Mouse (Mus musculus): ENCODE results near the gene Serf2. TPM values are rescaled to one million over a fixed set of nuclear protein-coding genes. Genes with fewer than 3 reads are reported as not detected.

The Serf2 gene
- polyA plus RNA-seq, 1 experiment from 2014 or later = 404 TPM

DNA sequence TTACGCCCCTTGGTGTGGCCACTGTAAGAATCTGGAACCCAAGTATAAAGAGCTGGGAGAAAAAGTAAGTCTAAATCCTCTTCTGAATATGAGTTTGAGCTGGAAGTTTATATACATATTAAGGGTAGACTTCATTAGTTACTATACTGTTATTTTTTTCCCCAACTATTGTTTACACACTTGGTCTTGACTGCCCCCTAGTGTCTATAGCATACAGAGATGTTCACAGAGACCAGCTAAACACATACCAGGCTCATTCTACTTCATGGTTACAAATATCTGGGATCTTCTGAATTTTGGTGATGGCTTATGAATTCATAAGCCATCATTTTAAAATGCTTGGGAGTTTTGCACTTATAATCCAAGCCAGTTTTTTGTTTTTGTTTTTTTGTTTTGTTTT is 14.1 kb upstream of the Serf2 start:
- Histone ChIP-seq H3K36me3 (peaks cover 95% of the 10 kb centered on the region), H3K4me1 (replicated peaks) (no peaks in the 10 kb centered on the region), H3K27ac (no peak overlapping the region), H3K9me3 (no peaks in the 10 kb centered on the region), H3K4me3 (no peak overlapping the region), H3K4me2 (no peak overlapping the region), H3K27me3 (0 out of 2 replicates have a peak, but pooled peaks cover 3% of the 10 kb centered on the region), H3K9ac (no peak overlapping the region)
- 93% methylated on average over 1 of the region's 1 CpGs for WGBS
- ATAC-seq (ENCODE audit: low FRiP score) = no peak

DNA sequence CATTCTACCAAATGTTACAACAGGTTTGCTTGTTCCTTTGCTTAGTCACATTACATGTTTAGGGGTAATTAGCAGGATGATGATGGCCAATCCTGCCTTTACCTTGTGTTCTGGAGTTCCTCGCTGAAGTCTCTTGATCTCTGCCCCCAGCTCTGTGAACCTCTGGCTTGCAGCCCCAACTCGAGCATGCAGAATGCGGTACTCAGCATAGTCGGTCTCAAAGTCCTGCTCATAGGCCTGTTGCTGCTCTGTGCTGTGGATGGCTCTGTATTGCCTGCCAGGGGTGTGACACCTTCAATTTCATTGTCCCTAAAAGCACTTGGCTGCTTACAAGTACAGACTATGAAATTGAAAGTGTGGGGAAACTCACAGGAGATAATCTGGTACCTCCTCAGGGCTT is 9.2 kb upstream of the Serf2 start:
- no peaks in the 10 kb centered on the region for H3K9me3 ChIP-seq
- no peak for ATAC-seq (ENCODE audit: low FRiP score)
- peaks cover 50% of the 10 kb centered on the region for H3K36me3 ChIP-seq
- no peak overlapping the region for H3K4me2 ChIP-seq
- 83% methylated on average over 4 of the region's 4 CpGs for WGBS
- H3K4me1 ChIP-seq (replicated peaks) = peaks cover 16% of the 10 kb centered on the region
- H3K4me3 ChIP-seq = no peak overlapping the region
- H3K27me3 ChIP-seq = peaks cover 36% of the 10 kb centered on the region
- no peak overlapping the region for H3K27ac ChIP-seq
- no peak overlapping the region for H3K9ac ChIP-seq

DNA sequence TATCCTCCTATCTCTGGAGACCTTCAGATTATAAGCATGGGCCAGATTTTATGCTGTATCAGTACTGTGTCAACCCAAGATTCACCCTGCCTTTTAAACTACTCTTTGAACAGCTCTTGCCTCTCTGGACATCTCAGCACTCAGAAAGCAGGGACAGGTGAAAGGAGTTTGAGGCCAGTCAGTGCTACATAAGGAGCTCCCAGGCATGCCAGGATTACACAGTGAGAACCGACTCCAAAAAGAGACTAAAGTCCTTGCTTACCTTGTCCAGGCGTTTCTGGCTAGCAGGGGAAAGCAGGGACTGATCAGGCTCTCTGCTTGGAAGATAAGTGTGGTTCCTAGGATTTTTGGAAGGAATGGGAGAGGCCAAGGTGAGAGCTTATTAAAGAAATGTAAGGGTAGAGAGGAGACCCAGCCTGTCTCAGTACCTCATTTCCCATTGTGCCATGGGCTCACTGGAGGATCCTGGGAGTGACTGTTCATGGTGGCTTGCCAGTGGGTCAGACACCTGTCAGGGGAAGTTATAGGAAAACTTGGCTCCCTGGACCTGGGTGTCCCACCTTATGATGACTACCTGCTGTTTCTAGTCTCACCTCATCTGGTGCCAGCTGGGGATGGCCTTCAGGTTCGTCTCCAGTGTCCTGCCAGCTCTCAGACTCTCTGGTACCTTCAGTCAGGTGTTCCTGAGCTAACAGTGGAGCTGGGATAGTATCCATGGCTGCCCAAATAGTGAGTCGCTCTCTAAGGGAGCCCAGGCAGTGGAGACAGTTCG is 8.0 kb upstream of the Serf2 start:
- H3K9me3 ChIP-seq = no peaks in the 10 kb centered on the region
- no peak overlapping the region for H3K27ac ChIP-seq
- H3K36me3 ChIP-seq = peaks cover 38% of the 10 kb centered on the region
- ATAC-seq (ENCODE audit: low FRiP score) = no peak
- no peak overlapping the region for H3K4me3 ChIP-seq
- H3K4me2 ChIP-seq = no peak overlapping the region
- no peak overlapping the region for H3K9ac ChIP-seq
- 64% methylated on average over 5 of the region's 5 CpGs for WGBS
- peaks cover 36% of the 10 kb centered on the region for H3K27me3 ChIP-seq
- H3K4me1 ChIP-seq (replicated peaks) = peaks cover 16% of the 10 kb centered on the region

DNA sequence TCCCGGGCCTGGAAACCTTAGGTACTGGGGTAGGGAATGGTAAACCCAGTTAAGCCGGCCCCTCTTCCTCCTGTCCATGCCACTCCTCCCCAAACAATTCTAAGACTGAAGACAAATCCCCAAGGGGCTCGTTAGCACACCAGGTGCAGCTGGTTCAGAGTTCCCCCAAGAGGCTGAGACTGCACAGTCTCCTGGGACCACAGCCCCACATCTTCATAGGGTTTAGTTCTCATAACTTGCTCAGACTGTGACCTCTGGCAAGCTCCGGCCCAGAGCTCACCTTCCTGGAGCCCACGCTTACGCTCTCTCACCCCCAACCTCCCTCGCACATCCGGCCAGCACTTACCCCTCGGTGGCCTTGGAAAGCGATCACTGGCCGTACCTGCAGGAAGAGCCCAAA is 7.2 kb upstream of the Serf2 start:
- 11% methylated on average over 11 of the region's 11 CpGs for WGBS
- ATAC-seq (ENCODE audit: low FRiP score) = no peak

DNA sequence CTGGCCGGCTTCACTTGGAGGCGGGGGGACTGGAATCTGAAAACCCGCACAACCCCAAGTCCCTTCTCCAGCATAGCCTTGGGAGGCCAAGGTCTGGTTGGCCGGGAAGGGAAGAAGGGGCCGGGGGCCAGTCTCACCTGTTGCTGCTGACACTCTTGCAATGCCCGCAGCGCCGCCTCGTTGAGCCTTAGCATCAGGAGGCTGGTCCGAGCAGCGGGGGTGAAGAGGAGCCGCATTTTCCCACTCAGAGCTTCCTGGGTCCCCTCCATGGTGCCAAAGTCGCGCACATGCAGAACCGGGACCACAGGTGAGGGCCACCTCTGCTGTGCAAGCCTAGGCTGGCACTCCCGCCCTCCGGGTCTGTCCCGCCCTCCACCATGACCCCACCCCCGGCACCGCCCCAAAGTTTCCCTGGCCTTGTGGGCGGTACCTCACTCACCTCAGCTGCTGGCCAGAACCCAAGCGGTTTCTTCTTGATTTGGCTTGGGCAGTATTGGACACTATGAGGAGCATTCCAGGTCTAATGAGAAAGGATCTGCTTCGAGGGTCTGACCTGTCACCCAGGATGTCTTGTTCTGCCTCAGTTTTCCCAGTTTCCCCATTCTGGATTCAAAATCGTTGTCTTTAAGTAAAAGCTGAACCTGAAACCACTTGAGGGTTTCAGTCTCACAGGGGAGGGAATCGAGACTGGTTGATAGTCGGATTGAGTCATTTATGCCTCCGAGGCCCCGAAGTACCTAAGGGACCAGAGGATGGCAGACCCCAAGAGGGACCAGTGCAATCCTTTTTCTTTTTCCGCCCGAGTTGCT is 6.5 kb upstream of the Serf2 start:
- 0 out of 2 replicates have a peak overlapping the region, but pooled peaks have one; percentile 29 for H3K9ac ChIP-seq

More for the DNA sequence above, 7.2 kb upstream of the Serf2 start:
- no peak overlapping the region for H3K27ac ChIP-seq
- H3K9ac ChIP-seq = 0 out of 2 replicates have a peak overlapping the region, but pooled peaks have one; percentile 29
- peak overlapping the region; percentile 32 for H3K4me3 ChIP-seq
- peaks cover 36% of the 10 kb centered on the region for H3K27me3 ChIP-seq
- peaks cover 16% of the 10 kb centered on the region for H3K4me1 ChIP-seq (replicated peaks)
- H3K36me3 ChIP-seq = peaks cover 33% of the 10 kb centered on the region
- H3K9me3 ChIP-seq = no peaks in the 10 kb centered on the region
- peak overlapping the region; percentile 58 for H3K4me2 ChIP-seq

DNA sequence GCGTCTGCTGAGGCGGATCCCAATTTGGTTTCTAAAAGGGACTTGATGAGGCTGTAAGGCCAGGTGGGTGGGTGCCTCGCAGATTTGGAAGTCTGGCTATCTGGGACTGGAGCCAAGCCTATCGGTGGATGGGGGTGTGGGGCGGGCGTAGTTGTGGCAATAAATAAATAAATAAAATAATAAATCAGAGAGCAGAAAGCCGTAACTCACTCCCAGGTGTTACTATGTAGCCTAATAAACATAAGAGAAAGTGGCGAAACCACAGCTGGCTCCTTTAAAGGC is 6.0 kb upstream of the Serf2 start:
- WGBS = 18% methylated on average over 8 of the region's 8 CpGs
- Histone ChIP-seq H3K4me2 (peak overlapping the region; percentile 58), H3K9ac (no peak overlapping the region), H3K4me3 (no peak overlapping the region), H3K27me3 (peaks cover 36% of the 10 kb centered on the region), H3K9me3 (no peaks in the 10 kb centered on the region), H3K27ac (no peak overlapping the region), H3K4me1 (replicated peaks) (peaks cover 18% of the 10 kb centered on the region), H3K36me3 (peaks cover 21% of the 10 kb centered on the region)
- ATAC-seq (ENCODE audit: low FRiP score) = no peak

More for the DNA sequence above, 6.5 kb upstream of the Serf2 start:
- peak; percentile 52 for ATAC-seq (ENCODE audit: low FRiP score)
- H3K36me3 ChIP-seq = peaks cover 26% of the 10 kb centered on the region
- peaks cover 36% of the 10 kb centered on the region for H3K27me3 ChIP-seq
- peaks cover 16% of the 10 kb centered on the region for H3K4me1 ChIP-seq (replicated peaks)
- no peak overlapping the region for H3K27ac ChIP-seq
- 2% methylated on average over 30 of the region's 30 CpGs for WGBS
- peak overlapping the region; percentile 32 for H3K4me3 ChIP-seq
- H3K9me3 ChIP-seq = no peaks in the 10 kb centered on the region
- peak overlapping the region; percentile 58 for H3K4me2 ChIP-seq

DNA sequence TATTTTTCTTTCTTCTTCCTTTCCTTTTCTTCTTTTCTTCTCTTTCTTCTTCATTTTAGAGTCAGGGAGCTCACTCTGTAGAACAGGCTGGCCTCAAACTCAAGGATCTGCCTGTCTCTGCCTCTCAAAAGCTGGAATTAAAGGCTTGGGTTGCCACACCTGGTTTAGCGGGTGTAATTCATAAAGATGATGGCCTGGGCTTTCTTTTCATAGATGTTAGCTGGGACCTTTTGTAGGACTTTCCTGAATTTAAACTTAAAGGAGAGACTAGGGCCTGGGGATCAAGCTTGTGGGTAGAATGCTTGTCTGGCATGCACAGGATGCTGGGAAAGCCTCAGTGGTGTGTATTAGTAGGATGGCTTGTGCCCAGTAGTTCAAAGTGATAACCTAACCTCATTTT is 4.8 kb upstream of the Serf2 start, which contains the start of gene Ell3:
Ell3 (minus strand) TSS at position 101 of the 400 bp plus-strand sequence.
- H3K9me3 ChIP-seq = no peaks in the 10 kb centered on the region
- WGBS = 91% methylated on average over 1 of the region's 1 CpGs
- H3K27ac ChIP-seq = no peak within 1 kb of the TSS
- no peak within 1 kb of the TSS for H3K9ac ChIP-seq
- peak within 1 kb of the TSS; percentile 58; the same call in 1 of the 2 replicates for H3K4me2 ChIP-seq
- ATAC-seq (ENCODE audit: low FRiP score) = no peak
- peaks cover 20% of the 10 kb centered on the region for H3K4me1 ChIP-seq (replicated peaks)
- peaks cover 36% of the 10 kb centered on the region for H3K27me3 ChIP-seq
- H3K4me3 ChIP-seq = no peak within 1 kb of the TSS
- peaks cover 10% of the 10 kb centered on the region for H3K36me3 ChIP-seq

DNA sequence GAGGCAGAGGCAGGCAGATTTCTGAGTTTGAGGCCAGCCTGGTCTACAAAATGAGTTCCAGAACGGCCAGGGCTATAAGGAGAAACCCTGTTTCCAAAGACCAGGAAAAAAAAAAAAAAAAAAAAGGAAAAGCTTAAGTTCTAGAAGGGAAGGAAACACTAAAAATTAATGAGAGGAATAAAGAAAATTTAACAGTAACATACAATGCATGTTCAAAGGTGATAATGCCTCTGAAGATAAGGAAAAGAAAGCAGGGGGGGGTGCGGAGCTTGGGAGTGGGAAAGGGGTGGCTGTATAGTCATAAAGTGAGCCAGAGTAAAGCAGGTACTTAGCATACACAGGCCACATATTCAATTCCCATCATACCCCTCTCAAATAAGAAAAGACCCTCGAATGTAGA is 3.9 kb upstream of the Serf2 start:
- 89% methylated on average over 3 of the region's 3 CpGs for WGBS
- Histone ChIP-seq H3K4me1 (replicated peaks) (peaks cover 22% of the 10 kb centered on the region), H3K9ac (no peak overlapping the region), H3K36me3 (peaks cover under 1% of the 10 kb centered on the region; the same call in 1 of the 2 replicates), H3K27ac (no peak overlapping the region), H3K27me3 (peaks cover 30% of the 10 kb centered on the region), H3K4me2 (no peak overlapping the region), H3K9me3 (no peaks in the 10 kb centered on the region), H3K4me3 (no peak overlapping the region)
- ATAC-seq (ENCODE audit: low FRiP score) = no peak

DNA sequence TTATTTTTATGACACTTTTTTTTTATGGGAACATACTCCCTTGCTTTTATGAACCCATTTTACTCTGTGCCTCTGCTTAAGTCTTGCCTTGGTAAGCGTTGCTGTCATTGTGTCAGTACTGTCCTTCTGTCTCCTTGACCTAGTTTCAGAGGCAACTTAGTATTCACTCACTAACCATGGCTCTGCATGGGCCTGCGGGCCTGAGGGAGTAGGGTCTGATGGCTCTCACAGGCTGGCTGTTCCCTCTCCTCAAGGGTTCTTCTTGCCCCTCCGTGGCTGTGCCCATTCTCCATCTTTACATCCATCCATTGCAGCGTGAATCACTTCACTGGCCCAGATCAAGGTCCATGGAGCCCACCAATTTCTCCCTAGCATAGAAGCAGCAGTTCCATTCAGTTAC is 2.5 kb upstream of the Serf2 start:
- Histone ChIP-seq H3K4me1 (replicated peaks) (peaks cover 35% of the 10 kb centered on the region), H3K36me3 (peaks cover 6% of the 10 kb centered on the region; the same call in 1 of the 2 replicates), H3K27me3 (peaks cover 18% of the 10 kb centered on the region), H3K27ac (no peak overlapping the region), H3K9me3 (no peaks in the 10 kb centered on the region), H3K4me2 (no peak overlapping the region), H3K9ac (no peak overlapping the region), H3K4me3 (no peak overlapping the region)
- WGBS = 79% methylated on average over 4 of the region's 4 CpGs
- no peak for ATAC-seq (ENCODE audit: low FRiP score)

DNA sequence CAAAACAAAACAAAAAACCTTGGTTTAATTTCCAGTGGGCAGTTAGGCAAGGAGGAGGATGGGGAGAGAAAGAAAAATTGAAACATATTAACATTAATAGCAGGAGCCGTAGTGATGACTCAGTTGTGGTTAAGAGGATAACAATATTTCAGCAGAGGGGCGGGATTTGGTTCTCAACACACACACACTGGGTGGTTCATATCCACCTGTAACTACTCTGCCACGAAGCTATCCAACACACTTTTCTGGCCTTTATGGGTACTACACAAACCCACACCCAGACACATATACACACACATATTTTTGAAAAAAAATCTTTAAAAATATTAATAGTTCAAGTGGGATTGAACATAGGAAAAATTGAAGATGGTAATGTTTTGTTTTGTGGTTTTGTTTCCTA is 2.0 kb upstream of the Serf2 start:
- 93% methylated on average over 3 of the region's 3 CpGs for WGBS
- Histone ChIP-seq H3K4me2 (no peak overlapping the region), H3K4me1 (replicated peaks) (peaks cover 32% of the 10 kb centered on the region), H3K27ac (no peak overlapping the region), H3K27me3 (peaks cover 13% of the 10 kb centered on the region), H3K4me3 (no peak overlapping the region), H3K36me3 (peaks cover 7% of the 10 kb centered on the region; the same call in 1 of the 2 replicates), H3K9me3 (no peaks in the 10 kb centered on the region), H3K9ac (no peak overlapping the region)
- ATAC-seq (ENCODE audit: low FRiP score) = no peak

DNA sequence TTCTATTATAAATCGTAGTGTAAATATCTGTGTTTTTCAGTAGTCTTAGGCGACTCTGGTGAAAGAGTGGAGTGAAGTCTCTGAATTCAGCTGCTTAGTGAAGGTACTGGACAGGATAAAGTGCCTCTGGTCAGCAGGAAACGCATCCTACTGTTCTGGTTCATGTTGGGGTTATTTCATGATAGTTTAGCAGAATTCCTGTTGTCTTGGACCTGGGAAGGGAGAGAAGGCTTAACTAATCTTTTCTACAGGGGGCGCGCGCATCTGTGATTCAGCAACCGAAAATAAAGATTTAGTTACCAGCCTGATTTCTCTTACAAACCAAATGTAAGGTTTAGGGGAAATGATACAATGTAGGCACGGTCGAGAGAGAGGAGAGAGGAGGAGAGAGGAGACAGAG is 859 bp upstream of the Serf2 start:
- H3K4me1 ChIP-seq (replicated peaks) = peaks cover 24% of the 10 kb centered on the region
- peaks cover 18% of the 10 kb centered on the region for H3K36me3 ChIP-seq
- peak overlapping the region; percentile 84 for H3K4me2 ChIP-seq
- H3K9me3 ChIP-seq = no peaks in the 10 kb centered on the region
- peak overlapping the region; percentile 58; the same call in 1 of the 2 replicates for H3K9ac ChIP-seq
- H3K27me3 ChIP-seq = peaks cover 2% of the 10 kb centered on the region
- H3K4me3 ChIP-seq = peak overlapping the region; percentile 93
- H3K27ac ChIP-seq = peak overlapping the region; percentile 84
- ATAC-seq (ENCODE audit: low FRiP score) = no peak
- 17% methylated on average over 9 of the region's 9 CpGs for WGBS

DNA sequence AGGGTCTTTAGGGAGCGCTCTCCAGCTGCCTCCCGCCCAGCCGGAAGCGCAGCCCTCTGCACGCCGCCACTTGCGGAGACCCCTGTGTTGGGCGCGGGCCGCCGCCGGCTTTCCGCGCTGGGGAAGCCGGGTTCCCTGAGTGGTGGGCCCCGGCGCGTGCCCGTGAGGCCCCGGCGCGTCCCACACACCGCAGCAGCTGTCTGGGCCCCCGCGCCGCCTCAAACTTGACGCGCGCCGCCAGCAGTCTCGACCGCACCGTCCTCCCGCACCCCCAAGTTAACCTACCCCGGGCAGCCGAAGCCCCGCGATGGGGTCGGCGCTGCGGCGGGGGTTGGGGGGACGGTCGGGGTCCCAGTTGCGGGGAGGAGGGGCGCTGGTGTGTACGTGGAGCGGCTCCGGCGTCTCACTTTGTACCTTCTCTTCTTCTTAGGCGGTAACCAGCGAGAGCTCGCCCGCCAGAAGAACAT is 583 bp downstream of the Serf2 start:
- H3K9me3 ChIP-seq = no peaks in the 10 kb centered on the region
- H3K4me2 ChIP-seq = peak overlapping the region; percentile 84
- under 1% methylated on average over 52 of the region's 54 CpGs for WGBS
- peaks cover 31% of the 10 kb centered on the region for H3K36me3 ChIP-seq
- ATAC-seq (ENCODE audit: low FRiP score) = peak; percentile 80
- no peaks in the 10 kb centered on the region for H3K27me3 ChIP-seq
- H3K4me1 ChIP-seq (replicated peaks) = peaks cover 28% of the 10 kb centered on the region
- H3K4me3 ChIP-seq = peak overlapping the region; percentile 93
- peak overlapping the region; percentile 95 for H3K9ac ChIP-seq
- peak overlapping the region; percentile 98 for H3K27ac ChIP-seq
